Mouse (Mus musculus) heart, adult 2 months (tissue): ENCODE data around the gene Unk.

Source experiments
- EP300 ChIP-seq: fragments of 200-500 bp; IDR thresholded peaks from 2 replicates; pipeline ENCODE4 v1.6.1; 2011; ENCODE audit warnings: low read depth, low read length, control low read depth; ENCODE audit not compliant: insufficient read depth
- POLR2A ChIP-seq: fragments of 200-500 bp; IDR thresholded peaks from 2 replicates; pipeline ENCODE4 v1.6.1; 2011; ENCODE audit warnings: mild to moderate bottlenecking, low read depth, low read length, control low read depth; ENCODE audit not compliant: insufficient read depth

DNA sequence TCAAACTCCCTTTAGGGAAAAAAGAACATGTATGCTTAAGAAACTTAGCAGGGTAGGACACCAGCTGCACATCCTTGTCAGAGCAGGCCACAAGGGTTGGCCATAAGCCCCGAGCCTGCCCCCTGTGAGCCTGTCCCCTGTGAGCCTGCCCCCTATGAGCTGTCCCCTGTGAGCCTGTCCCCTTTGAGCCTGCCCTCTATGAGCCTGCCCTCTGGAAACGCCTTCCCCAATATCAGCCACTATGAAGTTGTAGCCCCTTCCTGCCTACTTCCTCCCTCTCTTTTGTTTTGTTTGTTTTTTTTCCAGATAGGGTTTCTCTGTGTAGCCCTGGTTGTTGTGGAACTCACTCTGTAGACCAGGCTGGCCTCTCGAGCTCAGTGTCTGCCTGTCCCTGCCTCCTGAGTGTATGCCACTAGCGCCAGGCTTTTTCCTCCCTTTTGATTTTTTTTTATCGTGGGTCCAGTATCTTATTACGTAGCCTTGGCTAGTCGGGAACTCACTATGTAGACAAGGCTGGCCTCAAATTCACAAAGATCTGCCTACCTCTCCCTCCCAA, 44.4 kb downstream of the Unk start:
- TF ChIP-seq EP300 (no peak), POLR2A (no peak)
